Mouse (Mus musculus): ENCODE results near the gene Vps25. TPM values are rescaled to one million over a fixed set of nuclear protein-coding genes. Genes with fewer than 3 reads are reported as not detected.

Vps25 gene
- total RNA-seq (2012; rRNA removed) (102 and 132 TPM in 2 replicates), total RNA-seq (2014; rRNA removed) (97.7 and 105 TPM in 2 replicates), polyA plus RNA-seq (2012; ENCODE audit: insufficient read length, low read depth) (210 and 211 TPM in 2 replicates)

DNA sequence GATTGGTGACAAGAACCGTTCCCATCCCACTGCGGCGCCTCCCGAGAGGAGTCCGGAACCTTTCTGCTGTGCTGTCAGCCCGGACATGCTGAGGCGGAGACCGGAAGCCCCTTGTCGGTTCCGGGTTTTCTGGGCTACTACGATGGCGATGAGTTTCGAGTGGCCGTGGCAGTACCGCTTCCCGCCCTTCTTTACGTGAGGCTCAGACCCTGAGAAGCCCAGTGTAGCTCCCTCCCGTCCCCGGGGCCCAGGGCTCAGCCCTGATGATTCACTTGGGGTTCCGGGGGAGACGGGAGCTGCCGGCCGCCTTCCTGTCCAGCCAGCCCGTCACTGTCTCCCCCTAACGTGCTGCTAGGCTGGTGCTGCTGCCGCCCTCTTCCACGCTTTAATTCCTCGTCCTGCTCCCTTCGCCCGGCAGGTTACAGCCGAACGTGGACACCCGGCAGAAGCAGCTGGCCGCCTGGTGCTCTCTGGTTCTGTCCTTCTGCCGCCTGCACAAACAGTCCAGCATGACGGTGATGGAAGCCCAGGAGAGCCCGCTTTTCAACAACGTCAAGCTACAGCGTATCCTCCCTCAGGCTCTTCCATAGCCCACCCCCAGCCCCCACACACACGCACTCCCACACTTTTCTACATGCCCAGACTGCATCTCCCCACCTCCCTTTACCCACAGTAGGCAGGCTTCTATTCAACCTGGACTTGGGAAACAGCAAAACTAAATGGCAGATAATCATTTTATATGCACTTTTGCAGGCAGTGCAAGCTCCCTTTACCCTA, at the start of gene Vps25:
Gene Vps25, plus strand, starts transcription at position 95 of the 777 bp plus-strand sequence.
- Histone ChIP-seq H3K4me2 (ENCODE audit: insufficient read depth, low read depth, poor library complexity, severe bottlenecking) (peak within 1 kb of the TSS; percentile 99), H3K4me1 (ENCODE audit: control insufficient read depth in 1 of 2, insufficient read depth in 2 of 2) (peaks cover 0 to 31% of the 10 kb centered on the region in 2 experiments; a peak in 2 of 4 replicates)
- TF ChIP-seq GABPA (IDR thresholded peaks at IDR 0.05; ENCODE audit: insufficient replicate concordance, low read depth, low read length) (peak; percentile 25; the same call in 1 of the 2 replicates), USF1 (IDR thresholded peaks at IDR 0.05; ENCODE audit: low read depth, low read length) (no peak; the same call in 1 of the 2 replicates), POLR2AphosphoS2 (IDR thresholded peaks at IDR 0.05; ENCODE audit: low read depth, low read length) (peak; percentile 95), CHD2 (IDR thresholded peaks at IDR 0.05; ENCODE audit: low read length) (peak; percentile 69), JUN (IDR thresholded peaks at IDR 0.05; ENCODE audit: insufficient read depth, low read depth, low read length) (no peak; the same call in 1 of the 2 replicates), MEF2A (IDR thresholded peaks at IDR 0.05; ENCODE audit: borderline replicate concordance, low read depth, low read length) (peak; percentile 86), JUND (conservative IDR thresholded peaks at IDR 0.05; ENCODE audit: low read depth, low read length) (no peak), RCOR1 (conservative IDR thresholded peaks at IDR 0.05; ENCODE audit: low read depth, low read length) (peak; percentile 80; the same call in 1 of the 2 replicates), ZMIZ1 (IDR thresholded peaks at IDR 0.05; ENCODE audit: low read depth, low read length) (peak; percentile 92), IRF4 (IDR thresholded peaks at IDR 0.05; ENCODE audit: low read depth, low read length) (peak; percentile 91), MAZ (IDR thresholded peaks at IDR 0.05; ENCODE audit: low read depth, low read length) (peak; percentile 83; the same call in 1 of the 2 replicates), PAX5 (IDR thresholded peaks at IDR 0.05; ENCODE audit: low read length) (no peak), ZNF384 (IDR thresholded peaks at IDR 0.05; ENCODE audit: low read depth, low read length) (no peak), EP300 (IDR thresholded peaks at IDR 0.05; ENCODE audit: low read length) (no peak), ZC3H11A (IDR thresholded peaks at IDR 0.05; ENCODE audit: low read depth, low read length) (no peak), NRF1 (IDR thresholded peaks at IDR 0.05; ENCODE audit: low read depth, low read length) (peak; percentile 54), ELF1 (IDR thresholded peaks at IDR 0.05; ENCODE audit: low read depth, low read length) (peak; percentile 99), SMC3 (IDR thresholded peaks at IDR 0.05; ENCODE audit: low read depth, low read length) (peak; percentile 9; the same call in 1 of the 2 replicates), CTCF (conservative IDR thresholded peaks at IDR 0.05 in 1 of 2, IDR thresholded peaks at IDR 0.05 in 1 of 2; ENCODE audit: low read depth in 2 of 2, low read length in 2 of 2) (peak in 1 of 2 experiments; percentile 16; a peak in 1 of 4 replicates), MAX (IDR thresholded peaks at IDR 0.05; ENCODE audit: low read length) (peak; percentile 65; the same call in 1 of the 2 replicates), CHD1 (IDR thresholded peaks at IDR 0.05; ENCODE audit: low read depth, low read length) (no peak), BHLHE40 (IDR thresholded peaks at IDR 0.05; ENCODE audit: low read depth, low read length) (peak; percentile 16; the same call in 1 of the 2 replicates), MYC (IDR thresholded peaks at IDR 0.05; ENCODE audit: low read depth, low read length) (peak; percentile 80; the same call in 1 of the 2 replicates), KAT2A (IDR thresholded peaks at IDR 0.05; ENCODE audit: insufficient replicate concordance, low read length) (peak; percentile 92; the same call in 1 of the 2 replicates), MXI1 (IDR thresholded peaks at IDR 0.05; ENCODE audit: low read depth, low read length) (peak; percentile 83), USF2 (conservative IDR thresholded peaks at IDR 0.05; ENCODE audit: low read depth, low read length) (no peak), E2F4 (IDR thresholded peaks at IDR 0.05; ENCODE audit: insufficient replicate concordance, low read depth, low read length) (peak; percentile 64; the same call in 1 of the 2 replicates), TBP (conservative IDR thresholded peaks at IDR 0.05; ENCODE audit: low read depth, low read length) (peak; percentile 94), HCFC1 (IDR thresholded peaks at IDR 0.05; ENCODE audit: low read depth, low read length) (peak; percentile 95), ZKSCAN1 (IDR thresholded peaks at IDR 0.05; ENCODE audit: borderline replicate concordance, low read depth, low read length) (no peak), POLR2A (IDR thresholded peaks at IDR 0.05; ENCODE audit: low read depth, low read length) (peak; percentile 98), MAFK (IDR thresholded peaks at IDR 0.05; ENCODE audit: insufficient replicate concordance, low read length) (peak; percentile 46; the same call in 1 of the 2 replicates), ETS1 (conservative IDR thresholded peaks at IDR 0.05; ENCODE audit: low read depth, low read length) (0 out of 2 replicates have a peak, but pooled peaks have one; percentile 9), NELFE (IDR thresholded peaks at IDR 0.05; ENCODE audit: low read depth, low read length) (peak; percentile 98), TCF12 (IDR thresholded peaks at IDR 0.05; ENCODE audit: low read depth, low read length) (peak; percentile 98), RAD21 (IDR thresholded peaks at IDR 0.05; ENCODE audit: low read depth, low read length) (no peak), SIN3A (IDR thresholded peaks at IDR 0.05; ENCODE audit: low read length) (peak; percentile 96)

More for the DNA sequence above, at the start of gene Vps25:
- dilution Hi-C loops (cut with MboI; ENCODE audit: extremely low pct_ligation_motif_present, extremely low pct_unique_long_range_greater_than_20kb, low sequenced_read_pairs) (no loop called here), in situ Hi-C loops (cut with MboI; ENCODE audit: low pct_ligation_motif_present, low pct_unique_long_range_greater_than_20kb, low sequenced_read_pairs) (loop anchor here (5.0 kb wide), 1 partner anchor 36 kb away; no protein-coding TSS in a partner anchor)
- H3K36me3 ChIP-seq (replicated peaks in 1 of 2; ENCODE audit: control insufficient read depth in 1 of 2, insufficient read depth in 1 of 2, low read length in 1 of 2) = peaks cover 19 to 29% of the 10 kb centered on the region in 2 experiments
- H3K9ac ChIP-seq (ENCODE audit: insufficient read depth, low read depth) = peak within 1 kb of the TSS; percentile 77
- H3K27ac ChIP-seq (ENCODE audit: insufficient read depth, low read depth) = peak within 1 kb of the TSS; percentile 46
- H3K4me3 ChIP-seq (replicated peaks in 1 of 3; ENCODE audit: low read depth in 2 of 3, low read length in 2 of 3, poor library complexity in 1 of 3) = peak within 1 kb of the TSS; percentile 80 to 95 (median 95)
- peaks cover 12% of the 10 kb centered on the region for H3K79me2 ChIP-seq (replicated peaks; ENCODE audit: control insufficient read depth, extremely low read depth, insufficient read depth, poor library complexity, severe bottlenecking)
- H3K27me3 ChIP-seq (replicated peaks) = peaks cover 8% of the 10 kb centered on the region
- DNase-seq (ENCODE audit: extremely low read depth) = peak; percentile 93
- no peaks in the 10 kb centered on the region for H3K9me3 ChIP-seq (replicated peaks; ENCODE audit: low read length)

Measured in CH12.LX (cell line).